Comparison of ENCODE assay signal across 10 mouse cellular contexts in the genomic region with DNA sequence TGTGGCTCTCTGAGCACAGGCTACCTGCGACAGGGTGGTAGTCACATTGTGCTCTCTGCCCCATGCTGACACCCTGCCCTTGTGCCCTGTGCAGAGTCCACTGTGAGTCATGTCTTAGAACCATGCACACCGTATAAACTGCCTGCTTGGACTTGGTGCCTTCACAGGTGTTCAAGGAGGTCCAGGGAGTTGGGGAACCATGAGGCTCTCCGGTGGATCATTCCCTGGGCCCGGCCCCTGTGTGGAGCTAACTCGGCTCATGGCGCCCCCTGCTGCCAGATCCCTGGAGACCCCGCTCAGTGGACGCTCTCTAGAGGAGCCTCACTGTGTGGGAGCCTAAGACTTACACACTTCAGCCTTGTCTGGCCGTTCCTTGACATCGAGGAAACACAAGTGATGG.
A peak's percentile ranks its signal among the peaks of the same experiment; 100 is the strongest.
DNase-seq lines count a peak whose midpoint lies in the region; ATAC-seq and TF ChIP-seq lines count a peak whose summit lies in the region.
"Had no signal": no experiment of that assay in that cellular context is flagged by ENCODE, and none has a peak within 500 bp of the region (broad histone marks: within the 10 kb centered on the region; RNA-seq: fewer than 3 reads in every experiment).

No protein-coding gene starts in this region.

- TF ChIP-seq CTCF in lung, postnatal 0 days (IDR thresholded peaks at IDR 0.05): peak; percentile 73

- peak; percentile 49 for DNase-seq in layer of hippocampus, adult 11-12 months (ENCODE audit: low spot score)
- DNase-seq in layer of hippocampus, adult 9-11 months: no peak
- DNase-seq in ES-CJ7 (ENCODE audit: low read depth, low spot score): peak; percentile 60
- peak; percentile 52 for DNase-seq in induced T-regulatory cell, adult 2 months (ENCODE audit: low read depth)
- peak; percentile 64 for DNase-seq in lung, postnatal 0 days (ENCODE audit: low spot score)
- peak; percentile 85 for DNase-seq in thymus, postnatal 4 days

- 39% methylated on average over 10 of the region's 10 CpGs for WGBS in lung, postnatal 0 days

- ATAC-seq in common myeloid progenitor, adult 5-6 weeks (replicated peaks; ENCODE audit: low read depth, poor library complexity, severe bottlenecking): peak; percentile 46; the same call in 1 of the 2 replicates
- peak; percentile 39 for ATAC-seq in lung, postnatal 0 days
- no peak for ATAC-seq in inflammation-experienced regulatory T-cells, adult 6 months

- H3K4me2 ChIP-seq in lung, postnatal 0 days (replicated peaks; ENCODE audit: low read depth, low read length): no peak overlapping the region
- H3K4me2 ChIP-seq: embryonic facial prominence, embryonic 13.5 days had no signal

- no peaks in the 10 kb centered on the region for H3K36me3 ChIP-seq in lung, postnatal 0 days (ENCODE audit: insufficient read depth, low read length)

- H3K4me1 ChIP-seq in lung, postnatal 0 days (ENCODE audit: insufficient read depth, low read depth, low read length): peaks cover 5% of the 10 kb centered on the region; the same call in 1 of the 2 replicates

- H3K9ac ChIP-seq in lung, postnatal 0 days (replicated peaks; ENCODE audit: low read depth): no peak overlapping the region
- H3K9ac ChIP-seq: embryonic facial prominence, embryonic 13.5 days had no signal

- H3K4me3 ChIP-seq in lung, postnatal 0 days (ENCODE audit: low read depth, low read length): no peak overlapping the region
- H3K4me3 ChIP-seq: embryonic facial prominence, embryonic 13.5 days; myocyte had no signal

- no peaks in the 10 kb centered on the region for H3K9me3 ChIP-seq in lung, postnatal 0 days (ENCODE audit: low read length)
- H3K9me3 ChIP-seq: embryonic facial prominence, embryonic 13.5 days had no signal

- TF ChIP-seq EP300 in lung, postnatal 0 days (IDR thresholded peaks at IDR 0.05): no peak

- H3K27me3 ChIP-seq in lung, postnatal 0 days (replicated peaks; ENCODE audit: insufficient read depth, low read length): no peaks in the 10 kb centered on the region
- H3K27me3 ChIP-seq: embryonic facial prominence, embryonic 13.5 days had no signal

- no peak overlapping the region for H3K27ac ChIP-seq in lung, postnatal 0 days (ENCODE audit: low read length)
- H3K27ac ChIP-seq: embryonic facial prominence, embryonic 13.5 days had no signal
